Mouse (Mus musculus) neural tube, embryonic 11.5 days (tissue): ENCODE measurements around the gene Pigg. TPM values are rescaled to one million over a fixed set of nuclear protein-coding genes. Genes with fewer than 3 reads are reported as not detected.

Experiments used
- ATAC-seq: fragments of 200-750 bp; cut with Nextera tagmentation; 2 replicates; pipeline ENCODE4 v1.8.0; 2017; ENCODE audit warnings: moderate number of reproducible peaks, mild to moderate bottlenecking, moderate TSS enrichment, moderate library complexity; ENCODE audit not compliant: insufficient read depth, low FRiP score, low TSS enrichment
- DNase-seq: peaks from one replicate; pipeline ENCODE4 v3.0.0-alpha.2; 2015; ENCODE audit warnings: low spot score
- H3K27ac ChIP-seq: fragments of 300-500 bp; sonication (generic); 2 replicates; pipeline ENCODE4 v1.5.1; 2014; ENCODE audit warnings: low read depth, mild to moderate bottlenecking, low read length
- H3K27me3 ChIP-seq: fragments of 300-500 bp; sonication (generic); 2 replicates; pipeline ENCODE4 v1.6.1; 2014; ENCODE audit warnings: mild to moderate bottlenecking, low read length, mixed read lengths; ENCODE audit not compliant: control insufficient read depth, insufficient read depth
- H3K36me3 ChIP-seq: fragments of 300-500 bp; sonication (generic); 2 replicates; pipeline ENCODE4 v1.6.1; 2014; ENCODE audit warnings: mild to moderate bottlenecking, low read length, moderate library complexity, mixed read lengths; ENCODE audit not compliant: control insufficient read depth, insufficient read depth
- H3K4me1 ChIP-seq: fragments of 300-500 bp; sonication (generic); 2 replicates; pipeline ENCODE4 v1.6.1; 2014; ENCODE audit warnings: low read length, mixed read lengths; ENCODE audit not compliant: control insufficient read depth, insufficient read depth
- H3K4me2 ChIP-seq: fragments of 300-500 bp; sonication (generic); 2 replicates; pipeline ENCODE4 v1.6.1; 2014; ENCODE audit warnings: low read depth, mild to moderate bottlenecking, moderate library complexity
- H3K4me3 ChIP-seq: fragments of 300-500 bp; sonication (generic); 2 replicates; pipeline ENCODE4 v1.5.1; 2014; ENCODE audit warnings: low read depth, low read length
- H3K9ac ChIP-seq: fragments of 300-500 bp; sonication (generic); 2 replicates; pipeline ENCODE4 v1.6.1; 2014; ENCODE audit warnings: mild to moderate bottlenecking, low read length
- H3K9me3 ChIP-seq: fragments of 300-500 bp; sonication (generic); 2 replicates; pipeline ENCODE4 v1.6.1; 2016; ENCODE audit warnings: low read length; ENCODE audit not compliant: control insufficient read depth
- WGBS: fragments of 180-500 bp; shearing (Covaris S2); extraction: QIAGEN DNeasy Blood & Tissue Kit; methylation state at CpG from one replicate; pipeline ENCODE4 v1.1.7; 2014; 5-methylcytosine and 5-hydroxymethylcytosine counted together
- polyA plus RNA-seq: library from polyadenylated mRNA; unstranded; fragments of >200 nt; fragmentation: Nextera tagmentation; extraction: Ambion mirVana; gene quantifications from 2 replicates; pipeline ENCODE4 v1.2.1, GENCODE M21; 2014

Gene Pigg
- polyA plus RNA-seq, 1 experiment from 2014 or later, result 3.6 TPM

- H3K9me3 ChIP-seq, result no peaks in the 10 kb centered on the region
- no peak overlapping the region for H3K4me2 ChIP-seq
- H3K4me3 ChIP-seq, result no peak overlapping the region
- ATAC-seq, result no peak
- no peak overlapping the region for H3K9ac ChIP-seq
- H3K27me3 ChIP-seq, result no peaks in the 10 kb centered on the region
- H3K27ac ChIP-seq, result no peak overlapping the region
- no peaks in the 10 kb centered on the region for H3K4me1 ChIP-seq
- DNase-seq, result no peak
- 89% methylated on average over 4 of the region's 4 CpGs for WGBS
- H3K36me3 ChIP-seq, result no peaks in the 10 kb centered on the region
These were observed 65.9 kb downstream of the Pigg start for GRCm38 (mm10) chr5:108378346-108378745.

GRCm38 (mm10) chr5:108385632-108386031 is 73.2 kb downstream of the Pigg start:
- no peak for ATAC-seq
- 90% methylated on average over 2 of the region's 2 CpGs for WGBS
- DNase-seq, result no peak
- H3K27me3 ChIP-seq, result no peaks in the 10 kb centered on the region
- no peak overlapping the region for H3K4me3 ChIP-seq
- H3K27ac ChIP-seq, result no peak overlapping the region
- no peaks in the 10 kb centered on the region for H3K4me1 ChIP-seq
- no peak overlapping the region for H3K4me2 ChIP-seq
- no peaks in the 10 kb centered on the region for H3K36me3 ChIP-seq
- H3K9ac ChIP-seq, result no peak overlapping the region
- H3K9me3 ChIP-seq, result no peaks in the 10 kb centered on the region

- no peak for ATAC-seq
- 72% methylated on average over 4 of the region's 4 CpGs for WGBS
- Histone ChIP-seq H3K36me3 (no peaks in the 10 kb centered on the region), H3K9ac (no peak overlapping the region), H3K4me3 (no peak overlapping the region), H3K27ac (no peak overlapping the region), H3K4me2 (no peak overlapping the region), H3K27me3 (no peaks in the 10 kb centered on the region), H3K9me3 (no peaks in the 10 kb centered on the region), H3K4me1 (no peaks in the 10 kb centered on the region)
- no peak for DNase-seq
These were observed 74.0 kb downstream of the Pigg start for GRCm38 (mm10) chr5:108386449-108386848.

- no peaks in the 10 kb centered on the region for H3K4me1 ChIP-seq
- no peak within 1 kb of the TSS for H3K9ac ChIP-seq
- no peaks in the 10 kb centered on the region for H3K9me3 ChIP-seq
- DNase-seq, result no peak
- H3K27me3 ChIP-seq, result no peaks in the 10 kb centered on the region
- no peak within 1 kb of the TSS for H3K27ac ChIP-seq
- no peaks in the 10 kb centered on the region for H3K36me3 ChIP-seq
- WGBS, result 80% methylated on average over 7 of the region's 7 CpGs
- ATAC-seq, result no peak
- H3K4me3 ChIP-seq, result no peak within 1 kb of the TSS
- H3K4me2 ChIP-seq, result no peak within 1 kb of the TSS
These were observed 75.8 kb downstream of the Pigg start, which contains the start of gene Pde6b for GRCm38 (mm10) chr5:108388201-108388600. Pde6b (plus strand) TSS chr5:108388391.

- H3K27ac ChIP-seq, result no peak overlapping the region
- no peaks in the 10 kb centered on the region for H3K27me3 ChIP-seq
- no peaks in the 10 kb centered on the region for H3K36me3 ChIP-seq
- 75% methylated on average over 3 of the region's 3 CpGs for WGBS
- H3K4me3 ChIP-seq, result no peak overlapping the region
- H3K9me3 ChIP-seq, result no peaks in the 10 kb centered on the region
- H3K9ac ChIP-seq, result no peak overlapping the region
- H3K4me2 ChIP-seq, result no peak overlapping the region
- DNase-seq (no peak), ATAC-seq (no peak)
- H3K4me1 ChIP-seq, result no peaks in the 10 kb centered on the region
These were observed 77.3 kb downstream of the Pigg start for GRCm38 (mm10) chr5:108389744-108390143.

Other genes with a start within 250 kb of the Pigg start
- 135 and 152 TPM in 2 replicates for gene Mtf2, start 246.9 kb upstream of the Pigg start, polyA plus RNA-seq
- gene Tmed5, start 180.0 kb upstream of the Pigg start, polyA plus RNA-seq, result 21.3 and 26.8 TPM in 2 replicates
- 6.3 and 7.3 TPM in 2 replicates for gene Ccdc18, start 179.7 kb upstream of the Pigg start, polyA plus RNA-seq
- 55.4 and 60.0 TPM in 2 replicates for gene Dr1, start 43.7 kb upstream of the Pigg start, polyA plus RNA-seq
- 0.26 and 0.28 TPM in 2 replicates for gene Gm42517, start 55.3 kb downstream of the Pigg start, polyA plus RNA-seq
- gene Pde6b, start 75.8 kb downstream of the Pigg start, polyA plus RNA-seq, result 0.19 and 0.26 TPM in 2 replicates
- gene Atp5k, start 121.8 kb downstream of the Pigg start, polyA plus RNA-seq, result 386 and 414 TPM in 2 replicates
- gene Mfsd7a, start 136.3 kb downstream of the Pigg start, polyA plus RNA-seq, result not detected in 2 replicates
- 35.2 and 36.2 TPM in 2 replicates for gene Pcgf3, start 148.6 kb downstream of the Pigg start, polyA plus RNA-seq
- gene Cplx1, start 237.4 kb downstream of the Pigg start, polyA plus RNA-seq, result 16.9 and 17.4 TPM in 2 replicates